Mouse (Mus musculus) stomach, embryonic 14.5 days (tissue): ENCODE data around the gene Hibch. TPM values are rescaled to one million over a fixed set of nuclear protein-coding genes. Genes with fewer than 3 reads are reported as not detected.
"Not testable (repeated sequence)": the region's sequence is repeated elsewhere in the genome, so short reads cannot be mapped to it uniquely, and the experiment has no call there.

Experiments
- ATAC-seq: fragments of 200-750 bp; cut with Nextera tagmentation; 2 replicates; pipeline ENCODE4 v1.8.0; 2017; ENCODE audit warnings: low read depth, moderate TSS enrichment; ENCODE audit not compliant: insufficient number of reproducible peaks, insufficient read depth, low FRiP score
- H3K27ac ChIP-seq: fragments of 300-500 bp; sonication (generic); 2 replicates; pipeline ENCODE4 v1.5.1; 2014; ENCODE audit warnings: mild to moderate bottlenecking, low read length, moderate library complexity, mixed read lengths
- H3K27me3 ChIP-seq: fragments of 300-500 bp; sonication (generic); 2 replicates; pipeline ENCODE4 v1.6.1; 2014; ENCODE audit warnings: low read length, control low read depth, mixed read lengths; ENCODE audit not compliant: control insufficient read depth, insufficient read depth
- H3K36me3 ChIP-seq: fragments of 300-500 bp; sonication (generic); 2 replicates; pipeline ENCODE4 v1.6.1; 2014; ENCODE audit warnings: mild to moderate bottlenecking, control low read depth, low read length, moderate library complexity, mixed read lengths; ENCODE audit not compliant: control insufficient read depth, insufficient read depth
- H3K4me1 ChIP-seq: fragments of 300-500 bp; sonication (generic); 2 replicates; pipeline ENCODE4 v1.6.1; 2014; ENCODE audit warnings: low read length, control low read depth, mixed read lengths; ENCODE audit not compliant: control insufficient read depth, insufficient read depth
- H3K4me2 ChIP-seq: fragments of 300-500 bp; sonication (generic); replicated peaks from 2 replicates; pipeline ENCODE4 v1.6.1; 2014; ENCODE audit warnings: low read depth, low read length, control low read depth
- H3K4me3 ChIP-seq: fragments of 300-500 bp; sonication (generic); 2 replicates; pipeline ENCODE4 v1.5.1; 2014; ENCODE audit warnings: low read depth, low read length, control low read depth
- H3K9ac ChIP-seq: fragments of 300-500 bp; sonication (generic); replicated peaks from 2 replicates; pipeline ENCODE4 v1.6.1; 2014; ENCODE audit warnings: low read depth, mild to moderate bottlenecking, control low read depth, low read length, moderate library complexity, mixed read lengths
- H3K9me3 ChIP-seq: fragments of 300-500 bp; sonication (generic); 2 replicates; pipeline ENCODE4 v1.6.1; 2016; ENCODE audit warnings: low read depth, low read length, control low read depth; ENCODE audit not compliant: control insufficient read depth
- WGBS: fragments of 180-500 bp; shearing (Covaris S2); extraction: QIAGEN DNeasy Blood & Tissue Kit; methylation state at CpG from one replicate; pipeline ENCODE4 v1.1.7; 2014; 5-methylcytosine and 5-hydroxymethylcytosine counted together
- polyA plus RNA-seq: library from polyadenylated mRNA; unstranded; fragments of >200 nt; fragmentation: Nextera tagmentation; extraction: Ambion mirVana; gene quantifications from 2 replicates; pipeline ENCODE4 v1.2.1, GENCODE M21; 2014

Gene Hibch
- polyA plus RNA-seq, 1 experiment from 2014 or later, result 22.7 TPM

DNA sequence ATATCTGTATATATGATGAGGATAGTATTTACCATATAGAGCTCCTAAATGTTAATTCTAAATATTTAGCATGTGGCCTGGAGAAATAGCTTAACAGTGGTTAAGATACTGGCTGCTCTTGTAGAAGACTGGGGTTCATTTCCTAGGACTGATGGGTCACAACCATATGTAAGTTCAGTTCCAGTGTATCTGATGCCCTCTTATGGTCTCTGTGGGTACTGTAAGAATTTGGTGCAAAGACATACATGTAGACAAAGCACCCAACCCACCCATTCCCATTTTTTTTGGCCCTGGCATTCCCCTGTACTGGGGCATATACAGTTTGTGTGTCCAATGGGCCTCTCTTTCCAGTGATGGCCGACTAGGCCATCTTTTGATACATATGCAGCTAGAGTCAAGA, 9.3 kb downstream of the Hibch start:
- not testable (repeated sequence) for ATAC-seq, H3K27me3 ChIP-seq, H3K9ac ChIP-seq, H3K27ac ChIP-seq, H3K4me3 ChIP-seq, H3K4me1 ChIP-seq, H3K4me2 ChIP-seq, H3K36me3 ChIP-seq, H3K9me3 ChIP-seq
- no CpG with 5 or more reads among the region's 1 CpGs for WGBS

DNA sequence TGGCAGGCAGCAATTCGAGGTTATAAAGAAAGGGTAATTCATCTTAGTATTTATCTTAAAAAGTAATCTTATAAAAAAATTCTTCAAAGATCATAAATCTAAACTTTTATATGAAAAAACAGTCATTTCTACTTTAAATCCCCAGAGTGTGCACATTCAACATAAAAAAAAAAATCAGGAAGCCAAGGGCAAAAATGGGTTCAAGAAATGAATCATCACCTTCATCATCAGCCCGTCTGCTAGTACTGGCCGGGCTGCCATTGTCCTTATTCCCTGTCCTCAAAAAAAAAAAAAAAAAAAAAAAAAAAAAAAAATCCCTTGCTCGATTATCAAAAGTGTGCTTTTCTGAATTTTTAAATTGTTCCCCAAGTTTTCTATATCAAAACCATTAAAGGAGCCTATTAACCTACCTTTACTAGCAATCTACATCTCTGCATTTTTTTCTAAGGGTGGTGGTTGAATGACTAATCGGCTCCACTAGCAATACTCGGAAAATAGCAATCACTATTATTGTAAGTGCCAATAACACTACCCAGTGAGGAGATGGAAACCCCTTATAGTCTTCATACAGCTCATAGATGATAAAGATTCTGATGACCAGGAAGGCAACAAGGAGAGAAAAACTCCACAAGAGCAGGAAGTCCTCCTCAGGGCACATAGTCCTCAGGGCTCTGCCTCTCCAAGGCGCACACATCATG, 11.3 kb downstream of the Hibch start:
- Histone ChIP-seq H3K4me3 (no peak overlapping the region), H3K9me3 (no peaks in the 10 kb centered on the region), H3K27me3 (no peaks in the 10 kb centered on the region), H3K27ac (no peak overlapping the region), H3K36me3 (no peaks in the 10 kb centered on the region; the same call in 1 of the 2 replicates), H3K4me2 (no peak overlapping the region), H3K4me1 (no peaks in the 10 kb centered on the region), H3K9ac (no peak overlapping the region)
- 83% methylated on average over 7 of the region's 7 CpGs for WGBS
- ATAC-seq, result no peak

DNA sequence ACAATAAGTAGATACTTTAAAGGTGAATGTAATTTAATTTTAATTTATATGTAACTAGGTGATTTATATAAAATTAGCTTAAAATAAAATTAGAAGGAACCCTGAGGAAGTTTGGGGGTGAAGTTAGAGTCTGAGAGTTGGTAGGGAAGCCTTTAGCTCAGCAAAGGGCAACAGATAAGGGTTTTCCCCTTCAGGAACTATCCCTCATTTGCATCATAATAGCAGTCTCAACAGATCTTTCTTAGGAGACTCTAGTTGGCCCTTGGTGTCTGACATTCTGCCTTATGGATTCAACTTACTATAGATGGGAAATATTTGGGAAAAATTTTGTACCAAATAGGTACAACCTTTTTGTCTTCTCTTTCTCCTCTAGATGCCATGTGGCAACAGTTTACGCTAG, 19.5 kb downstream of the Hibch start:
- H3K9ac ChIP-seq, result no peak overlapping the region
- H3K27me3 ChIP-seq, result no peaks in the 10 kb centered on the region
- H3K9me3 ChIP-seq, result no peaks in the 10 kb centered on the region
- no peak for ATAC-seq
- H3K36me3 ChIP-seq, result no peaks in the 10 kb centered on the region; the same call in 1 of the 2 replicates
- H3K4me2 ChIP-seq, result no peak overlapping the region
- H3K27ac ChIP-seq, result no peak overlapping the region
- WGBS, result 100% methylated on average over 1 of the region's 1 CpGs
- no peaks in the 10 kb centered on the region for H3K4me1 ChIP-seq
- no peak overlapping the region for H3K4me3 ChIP-seq

DNA sequence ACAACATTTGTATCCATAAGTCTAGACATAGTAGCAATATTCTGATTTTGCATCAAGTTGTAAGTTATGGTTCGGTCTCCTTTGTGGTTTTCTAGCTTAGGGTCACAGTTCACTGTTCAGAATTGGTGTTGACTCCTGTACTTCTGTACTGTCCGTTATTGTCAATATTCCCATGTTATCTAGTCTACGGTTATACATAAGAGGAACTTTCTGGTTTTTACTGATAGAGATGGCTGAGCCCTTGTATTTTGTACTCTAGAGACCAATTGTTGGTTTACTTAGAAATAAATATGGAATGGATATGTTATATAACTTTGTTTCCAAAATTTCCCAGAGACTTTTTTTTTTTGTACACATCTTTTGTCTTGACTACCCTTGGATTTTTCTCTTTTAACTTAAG, 21.3 kb downstream of the Hibch start:
- Histone ChIP-seq H3K4me3 (no peak overlapping the region), H3K36me3 (no peaks in the 10 kb centered on the region), H3K9ac (no peak overlapping the region), H3K9me3 (no peaks in the 10 kb centered on the region), H3K27ac (no peak overlapping the region), H3K4me1 (no peaks in the 10 kb centered on the region), H3K27me3 (no peaks in the 10 kb centered on the region), H3K4me2 (no peak overlapping the region)
- 94% methylated on average over 3 of the region's 3 CpGs for WGBS
- no peak for ATAC-seq

DNA sequence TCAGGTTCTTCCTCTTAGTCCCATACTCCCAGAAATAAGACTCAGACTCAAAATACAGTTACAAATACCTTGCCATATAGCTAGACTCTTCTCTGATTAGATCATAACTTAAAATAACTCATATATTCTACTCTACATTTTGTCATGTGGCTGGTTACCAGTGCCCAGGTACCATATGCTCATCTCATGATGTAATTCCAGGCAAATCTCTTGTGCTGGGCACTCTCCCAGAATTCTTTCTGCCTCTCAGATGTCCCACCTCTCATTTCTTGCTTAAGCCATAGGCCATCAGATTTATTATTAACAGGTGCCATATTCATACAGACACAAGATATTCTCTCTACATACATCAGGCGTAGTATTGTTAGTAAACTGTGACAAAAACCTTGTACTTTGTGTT, 23.1 kb downstream of the Hibch start:
- WGBS, result 87% methylated on average over 1 of the region's 1 CpGs
- no peak for ATAC-seq

GRCm38 (mm10) chr1:52884208-52884607, 39.5 kb downstream of the Hibch start:
- no peak for ATAC-seq
- Histone ChIP-seq H3K9me3 (no peaks in the 10 kb centered on the region), H3K9ac (no peak overlapping the region), H3K4me2 (no peak overlapping the region), H3K27ac (no peak overlapping the region), H3K4me1 (no peaks in the 10 kb centered on the region), H3K27me3 (no peaks in the 10 kb centered on the region), H3K36me3 (no peaks in the 10 kb centered on the region), H3K4me3 (no peak overlapping the region)
- WGBS, result 77% methylated on average over 2 of the region's 2 CpGs

More for the DNA sequence above, 23.1 kb downstream of the Hibch start:
- no peak overlapping the region for H3K27ac ChIP-seq
- H3K36me3 ChIP-seq, result no peaks in the 10 kb centered on the region
- H3K4me2 ChIP-seq, result no peak overlapping the region
- no peaks in the 10 kb centered on the region for H3K27me3 ChIP-seq
- no peak overlapping the region for H3K4me3 ChIP-seq
- H3K9ac ChIP-seq, result no peak overlapping the region
- H3K9me3 ChIP-seq, result no peaks in the 10 kb centered on the region
- H3K4me1 ChIP-seq, result no peaks in the 10 kb centered on the region

DNA sequence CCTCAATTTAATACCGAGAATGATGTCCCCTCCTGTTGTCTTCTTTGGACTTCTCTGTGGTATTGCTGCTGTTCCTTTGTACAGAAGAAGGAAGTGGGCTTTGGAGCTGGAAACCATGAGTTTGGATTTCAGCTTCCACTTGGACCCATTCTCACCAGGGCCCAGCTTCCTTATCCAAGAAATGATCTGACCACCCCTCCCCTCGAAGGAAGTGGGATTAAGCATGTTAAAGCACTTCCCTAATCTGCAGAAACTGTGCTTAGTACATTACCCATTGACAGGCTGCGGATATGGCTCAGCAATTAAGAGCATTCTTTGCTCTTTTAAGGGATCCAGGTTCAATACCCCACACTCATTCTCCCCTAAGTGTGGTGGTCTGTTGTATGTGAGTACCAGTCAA, 65.1 kb downstream of the Hibch start:
- no peaks in the 10 kb centered on the region for H3K4me1 ChIP-seq
- H3K4me2 ChIP-seq, result no peak overlapping the region
- WGBS, result 84% methylated on average over 3 of the region's 3 CpGs
- ATAC-seq, result no peak
- H3K9ac ChIP-seq, result no peak overlapping the region
- no peak overlapping the region for H3K4me3 ChIP-seq
- H3K27me3 ChIP-seq, result no peaks in the 10 kb centered on the region
- no peaks in the 10 kb centered on the region for H3K9me3 ChIP-seq
- no peaks in the 10 kb centered on the region for H3K36me3 ChIP-seq
- no peak overlapping the region for H3K27ac ChIP-seq

GRCm38 (mm10) chr1:52916655-52917054, 71.9 kb downstream of the Hibch start:
- no peaks in the 10 kb centered on the region for H3K36me3 ChIP-seq
- WGBS, result 86% methylated on average over 2 of the region's 2 CpGs
- H3K9ac ChIP-seq, result no peak overlapping the region
- no peak overlapping the region for H3K4me3 ChIP-seq
- H3K4me1 ChIP-seq, result no peaks in the 10 kb centered on the region
- H3K4me2 ChIP-seq, result no peak overlapping the region
- no peaks in the 10 kb centered on the region for H3K9me3 ChIP-seq
- no peak for ATAC-seq
- no peaks in the 10 kb centered on the region for H3K27me3 ChIP-seq
- H3K27ac ChIP-seq, result no peak overlapping the region

- H3K4me2 ChIP-seq, H3K27me3 ChIP-seq, H3K9me3 ChIP-seq, H3K4me3 ChIP-seq, ATAC-seq, H3K27ac ChIP-seq, H3K36me3 ChIP-seq, H3K9ac ChIP-seq, H3K4me1 ChIP-seq: not testable (repeated sequence)
These were observed 74.2 kb downstream of the Hibch start for GRCm38 (mm10) chr1:52918897-52919296.
